Mouse (Mus musculus): Measurements from ENCODE around the gene Ctsc. TPM values are rescaled to one million over a fixed set of nuclear protein-coding genes. Genes with fewer than 3 reads are reported as not detected.

Gene Ctsc
- polyA plus RNA-seq, 1 experiment from 2014 or later = 25.2 TPM

DNA sequence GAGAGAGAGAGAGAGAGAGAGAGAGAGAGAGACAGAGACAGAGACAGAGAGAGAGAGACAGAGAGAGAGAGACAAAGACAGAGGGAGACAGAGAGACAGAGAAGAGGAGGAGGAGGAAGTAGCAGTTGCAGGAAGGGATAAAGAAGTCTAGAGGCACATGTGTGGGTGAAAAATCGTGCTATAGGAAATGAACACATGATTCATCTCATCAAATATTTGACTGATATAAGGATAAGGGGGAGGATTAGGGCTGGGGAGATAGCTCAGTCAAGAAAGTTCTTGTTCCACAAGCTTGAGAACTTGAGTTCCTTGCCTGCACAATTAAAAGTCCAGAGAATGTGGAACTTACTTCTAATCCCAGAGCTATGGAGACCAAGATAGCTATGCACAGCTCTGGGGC, 40.6 kb downstream of the Ctsc start:
- ATAC-seq = no peak
- Histone ChIP-seq H3K27me3 (replicated peaks; ENCODE audit: control insufficient read depth, insufficient read depth, low read length) (no peaks in the 10 kb centered on the region), H3K36me3 (ENCODE audit: control insufficient read depth, insufficient read depth, low read length) (no peaks in the 10 kb centered on the region), H3K27ac (ENCODE audit: low read depth, low read length) (no peak overlapping the region), H3K4me1 (ENCODE audit: control insufficient read depth, insufficient read depth, low read depth, low read length) (no peaks in the 10 kb centered on the region), H3K9ac (ENCODE audit: low read depth, low read length) (no peak overlapping the region), H3K9me3 (ENCODE audit: control insufficient read depth, low read length) (no peaks in the 10 kb centered on the region), H3K4me2 (ENCODE audit: low read length) (no peak overlapping the region), H3K4me3 (ENCODE audit: low read length) (no peak overlapping the region)
- WGBS = 85% methylated on average over 1 of the region's 1 CpGs

DNA sequence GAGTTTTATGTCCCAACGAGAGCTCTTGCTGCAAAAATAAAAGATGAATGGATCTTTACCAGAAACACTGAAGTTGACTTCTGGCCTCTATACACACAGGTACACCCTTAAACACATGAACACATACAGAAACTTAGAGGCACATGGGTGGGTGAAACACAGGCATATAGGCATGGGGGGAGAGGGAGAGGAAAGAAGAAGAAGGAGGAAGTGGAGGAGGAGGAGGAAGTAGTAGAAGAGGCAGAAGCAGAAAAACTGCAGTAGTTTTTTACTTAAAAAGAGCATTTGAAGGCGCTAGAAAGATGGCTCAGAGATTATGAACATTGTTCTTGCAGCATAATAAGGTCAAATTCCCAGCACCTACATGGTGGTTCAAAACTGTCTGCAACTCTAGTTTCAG, 41.0 kb downstream of the Ctsc start:
- no peaks in the 10 kb centered on the region for H3K27me3 ChIP-seq (replicated peaks; ENCODE audit: control insufficient read depth, insufficient read depth, low read length)
- H3K9ac ChIP-seq (ENCODE audit: low read depth, low read length) = no peak overlapping the region
- H3K36me3 ChIP-seq (ENCODE audit: control insufficient read depth, insufficient read depth, low read length) = no peaks in the 10 kb centered on the region
- WGBS = 85% methylated on average over 2 of the region's 2 CpGs
- H3K27ac ChIP-seq (ENCODE audit: low read depth, low read length) = no peak overlapping the region
- H3K9me3 ChIP-seq (ENCODE audit: control insufficient read depth, low read length) = no peaks in the 10 kb centered on the region
- ATAC-seq = no peak
- no peak overlapping the region for H3K4me3 ChIP-seq (ENCODE audit: low read length)
- no peaks in the 10 kb centered on the region for H3K4me1 ChIP-seq (ENCODE audit: control insufficient read depth, insufficient read depth, low read depth, low read length)
- no peak overlapping the region for H3K4me2 ChIP-seq (ENCODE audit: low read length)

DNA sequence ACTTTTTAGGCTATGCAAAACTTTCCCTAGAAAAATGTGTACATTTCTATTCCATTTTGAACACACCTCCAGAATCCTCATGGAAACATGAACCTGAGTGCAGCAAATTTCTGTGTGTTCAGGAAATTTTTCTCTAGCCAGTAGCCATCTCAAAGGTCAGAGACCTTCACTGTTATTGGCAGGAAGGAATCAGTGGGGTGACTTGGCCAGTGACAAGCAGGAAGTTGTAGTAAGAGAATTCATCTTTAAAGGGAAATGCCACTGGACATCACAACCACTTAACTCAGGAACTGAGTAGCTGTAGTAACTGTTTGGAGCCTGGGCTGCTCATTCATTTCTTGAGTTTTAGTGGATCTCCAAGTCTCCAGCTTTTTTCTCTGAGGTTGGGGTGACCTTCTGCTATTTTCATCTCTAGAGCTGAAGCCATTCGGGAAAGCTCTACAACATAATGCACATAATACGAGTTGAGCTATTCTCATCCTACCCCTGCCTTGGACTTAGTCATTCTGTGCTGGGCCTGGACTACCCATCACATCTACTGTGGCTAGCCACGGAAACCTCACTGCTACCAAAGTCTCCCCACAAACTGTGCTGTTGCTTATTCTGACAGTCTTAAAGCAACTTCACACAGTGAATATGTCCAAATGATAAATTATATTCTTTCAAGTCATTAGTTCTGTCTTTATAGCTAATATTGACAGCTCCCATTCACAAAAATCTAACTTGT, 41.7 kb downstream of the Ctsc start:
- no peaks in the 10 kb centered on the region for H3K27me3 ChIP-seq (replicated peaks; ENCODE audit: control insufficient read depth, insufficient read depth, low read length)
- no peaks in the 10 kb centered on the region for H3K36me3 ChIP-seq (ENCODE audit: control insufficient read depth, insufficient read depth, low read length)
- H3K4me3 ChIP-seq (ENCODE audit: low read length) = no peak overlapping the region
- no peaks in the 10 kb centered on the region for H3K4me1 ChIP-seq (ENCODE audit: control insufficient read depth, insufficient read depth, low read depth, low read length)
- no peak overlapping the region for H3K27ac ChIP-seq (ENCODE audit: low read depth, low read length)
- whole genome bisulfite sequencing = 87% methylated on average over 3 of the region's 3 CpGs
- H3K9ac ChIP-seq (ENCODE audit: low read depth, low read length) = no peak overlapping the region
- no peak overlapping the region for H3K4me2 ChIP-seq (ENCODE audit: low read length)
- no peaks in the 10 kb centered on the region for H3K9me3 ChIP-seq (ENCODE audit: control insufficient read depth, low read length)
- no peak for ATAC-seq

DNA sequence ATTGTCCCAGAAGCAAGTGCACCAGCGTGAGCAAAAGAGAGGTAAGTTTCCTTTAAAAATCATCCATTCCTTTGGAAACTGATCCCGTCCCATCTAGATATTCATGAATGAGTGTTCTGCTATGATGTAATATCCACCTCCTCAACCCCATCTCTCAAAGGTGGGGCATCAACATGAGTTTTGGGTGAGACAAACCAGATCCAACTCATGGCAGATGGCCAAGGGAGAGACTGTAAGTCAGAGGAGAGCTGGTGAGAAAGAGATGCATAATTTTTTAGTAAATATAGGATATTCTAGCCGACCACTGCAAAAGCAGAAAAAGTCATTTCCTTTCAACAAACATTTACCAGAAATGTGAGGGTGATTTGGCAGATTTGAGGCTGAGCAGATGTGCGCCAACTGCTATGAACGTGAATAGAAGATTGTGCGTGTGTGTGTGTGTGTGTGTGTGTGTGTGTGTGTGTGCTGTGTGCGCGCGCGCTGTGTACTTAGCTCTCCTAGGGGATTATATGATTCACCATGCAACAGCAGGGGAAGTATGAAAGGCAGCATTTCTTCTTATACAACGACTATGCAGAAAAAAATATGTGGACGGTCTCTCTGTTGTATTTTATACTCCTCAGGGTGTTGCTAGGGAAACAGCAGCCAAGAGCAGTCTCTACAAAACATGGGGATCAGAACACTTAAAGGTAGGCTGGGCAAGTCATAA, 42.9 kb downstream of the Ctsc start:
- Histone ChIP-seq H3K4me1 (ENCODE audit: control insufficient read depth, insufficient read depth, low read depth, low read length) (no peaks in the 10 kb centered on the region), H3K4me3 (ENCODE audit: low read length) (no peak overlapping the region), H3K36me3 (ENCODE audit: control insufficient read depth, insufficient read depth, low read length) (no peaks in the 10 kb centered on the region), H3K27ac (ENCODE audit: low read depth, low read length) (no peak overlapping the region), H3K27me3 (replicated peaks; ENCODE audit: control insufficient read depth, insufficient read depth, low read length) (no peaks in the 10 kb centered on the region), H3K9ac (ENCODE audit: low read depth, low read length) (no peak overlapping the region), H3K9me3 (ENCODE audit: control insufficient read depth, low read length) (no peaks in the 10 kb centered on the region), H3K4me2 (ENCODE audit: low read length) (0 out of 2 replicates have a peak overlapping the region, but pooled peaks have one; percentile 17)
- WGBS = 70% methylated on average over 12 of the region's 12 CpGs
- no peak for ATAC-seq

DNA sequence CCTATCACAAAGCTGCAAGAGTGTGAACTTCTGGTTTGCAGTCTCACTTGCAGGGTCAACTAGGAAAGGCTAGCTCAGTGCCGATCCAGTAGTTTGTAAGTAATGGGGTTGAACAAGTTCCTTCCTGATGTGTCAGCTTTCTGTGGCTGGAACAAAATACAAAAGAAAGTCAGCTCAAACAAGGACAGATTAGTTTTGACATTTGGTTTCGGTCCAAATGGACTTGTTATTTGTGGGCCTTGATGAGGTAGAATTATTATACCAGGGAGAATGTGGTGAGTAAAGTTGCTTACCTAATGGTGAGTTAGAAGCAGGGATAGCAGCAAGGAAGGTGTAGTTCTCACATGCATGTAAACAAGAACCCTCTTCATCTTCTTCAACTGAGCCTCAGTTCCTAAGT, 44.5 kb downstream of the Ctsc start:
- Histone ChIP-seq H3K4me1 (ENCODE audit: control insufficient read depth, insufficient read depth, low read depth, low read length) (no peaks in the 10 kb centered on the region), H3K4me2 (ENCODE audit: low read length) (no peak overlapping the region), H3K4me3 (ENCODE audit: low read length) (no peak overlapping the region), H3K9ac (ENCODE audit: low read depth, low read length) (no peak overlapping the region), H3K9me3 (ENCODE audit: control insufficient read depth, low read length) (no peaks in the 10 kb centered on the region), H3K27ac (ENCODE audit: low read depth, low read length) (no peak overlapping the region), H3K27me3 (replicated peaks; ENCODE audit: control insufficient read depth, insufficient read depth, low read length) (no peaks in the 10 kb centered on the region), H3K36me3 (ENCODE audit: control insufficient read depth, insufficient read depth, low read length) (no peaks in the 10 kb centered on the region)
- ATAC-seq = no peak
- WGBS = 85% methylated on average over 2 of the region's 2 CpGs

DNA sequence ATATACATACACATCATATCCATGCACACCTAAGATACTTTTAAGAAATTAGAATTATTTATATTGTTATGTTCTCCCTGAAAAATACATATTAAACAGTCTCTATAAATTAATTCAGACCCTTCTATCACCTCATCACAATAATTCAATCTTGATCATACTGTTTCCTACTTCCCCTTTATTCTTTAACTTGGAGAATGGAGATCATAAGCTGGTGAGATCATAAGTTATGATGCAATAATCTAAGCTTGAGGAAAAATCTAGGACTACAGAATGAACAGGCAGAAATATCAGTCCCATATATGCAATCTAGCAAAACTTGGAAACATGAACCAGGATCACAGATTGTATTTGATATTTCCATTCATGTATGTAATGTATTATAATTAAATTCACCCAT, 49.6 kb downstream of the Ctsc start:
- no peaks in the 10 kb centered on the region for H3K9me3 ChIP-seq (ENCODE audit: control insufficient read depth, low read length)
- H3K27me3 ChIP-seq (replicated peaks; ENCODE audit: control insufficient read depth, insufficient read depth, low read length) = no peaks in the 10 kb centered on the region
- no peak overlapping the region for H3K4me2 ChIP-seq (ENCODE audit: low read length)
- H3K4me3 ChIP-seq (ENCODE audit: low read length) = no peak overlapping the region
- H3K4me1 ChIP-seq (ENCODE audit: control insufficient read depth, insufficient read depth, low read depth, low read length) = no peaks in the 10 kb centered on the region
- no peaks in the 10 kb centered on the region for H3K36me3 ChIP-seq (ENCODE audit: control insufficient read depth, insufficient read depth, low read length)
- no peak overlapping the region for H3K9ac ChIP-seq (ENCODE audit: low read depth, low read length)
- ATAC-seq = no peak
- H3K27ac ChIP-seq (ENCODE audit: low read depth, low read length) = no peak overlapping the region

DNA sequence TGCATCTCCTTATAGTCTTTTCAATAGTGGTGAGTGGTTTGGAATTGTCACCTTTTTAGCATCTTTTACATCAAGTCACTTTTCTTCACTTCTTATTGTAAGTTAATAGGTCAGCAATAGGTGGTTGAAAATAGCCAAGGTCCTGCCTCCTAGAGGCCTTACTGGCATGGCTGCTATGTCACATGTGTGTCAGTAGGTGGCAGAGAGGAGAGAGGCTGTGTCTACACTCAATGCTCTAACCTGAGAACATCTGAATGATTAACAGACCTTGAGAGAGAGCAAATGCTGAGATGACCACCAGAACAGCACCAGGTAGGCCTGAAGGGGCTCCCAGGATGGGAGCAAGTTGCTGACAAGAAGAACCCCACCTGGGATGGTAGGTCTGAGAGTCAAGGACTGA, 65.9 kb downstream of the Ctsc start:
- no peak overlapping the region for H3K9ac ChIP-seq (ENCODE audit: low read depth, low read length)
- no peaks in the 10 kb centered on the region for H3K36me3 ChIP-seq (ENCODE audit: control insufficient read depth, insufficient read depth, low read length)
- no peaks in the 10 kb centered on the region for H3K9me3 ChIP-seq (ENCODE audit: control insufficient read depth, low read length)
- H3K4me2 ChIP-seq (ENCODE audit: low read length) = no peak overlapping the region
- H3K27ac ChIP-seq (ENCODE audit: low read depth, low read length) = no peak overlapping the region
- no peaks in the 10 kb centered on the region for H3K4me1 ChIP-seq (ENCODE audit: control insufficient read depth, insufficient read depth, low read depth, low read length)
- H3K27me3 ChIP-seq (replicated peaks; ENCODE audit: control insufficient read depth, insufficient read depth, low read length) = no peaks in the 10 kb centered on the region
- no peak for ATAC-seq
- no peak overlapping the region for H3K4me3 ChIP-seq (ENCODE audit: low read length)

DNA sequence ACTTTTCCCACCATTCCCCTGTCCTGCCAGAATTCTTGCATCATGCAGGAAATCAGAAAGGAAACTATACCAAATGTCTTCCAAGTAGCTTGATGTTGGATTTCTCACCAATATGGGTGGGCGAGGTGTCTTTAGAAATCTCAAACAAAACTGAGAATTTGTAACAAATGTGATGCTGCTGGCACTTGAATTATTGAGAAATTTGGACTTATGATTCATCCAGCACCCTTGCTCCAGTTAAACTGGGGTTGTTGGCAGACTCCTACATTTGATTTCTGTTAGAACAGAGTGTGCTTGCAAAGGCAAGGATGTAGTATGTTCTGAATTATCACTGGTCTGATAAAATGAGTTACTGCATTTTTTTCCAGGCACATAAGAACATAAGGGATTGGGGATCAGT, 68.2 kb downstream of the Ctsc start:
- no peak overlapping the region for H3K4me3 ChIP-seq (ENCODE audit: low read length)
- H3K4me2 ChIP-seq (ENCODE audit: low read length) = no peak overlapping the region
- no peaks in the 10 kb centered on the region for H3K4me1 ChIP-seq (ENCODE audit: control insufficient read depth, insufficient read depth, low read depth, low read length)
- 90% methylated on average over 1 of the region's 1 CpGs for WGBS
- no peak overlapping the region for H3K27ac ChIP-seq (ENCODE audit: low read depth, low read length)
- H3K9ac ChIP-seq (ENCODE audit: low read depth, low read length) = no peak overlapping the region
- no peaks in the 10 kb centered on the region for H3K36me3 ChIP-seq (ENCODE audit: control insufficient read depth, insufficient read depth, low read length)
- H3K9me3 ChIP-seq (ENCODE audit: control insufficient read depth, low read length) = no peaks in the 10 kb centered on the region
- H3K27me3 ChIP-seq (replicated peaks; ENCODE audit: control insufficient read depth, insufficient read depth, low read length) = no peaks in the 10 kb centered on the region
- no peak for ATAC-seq

DNA sequence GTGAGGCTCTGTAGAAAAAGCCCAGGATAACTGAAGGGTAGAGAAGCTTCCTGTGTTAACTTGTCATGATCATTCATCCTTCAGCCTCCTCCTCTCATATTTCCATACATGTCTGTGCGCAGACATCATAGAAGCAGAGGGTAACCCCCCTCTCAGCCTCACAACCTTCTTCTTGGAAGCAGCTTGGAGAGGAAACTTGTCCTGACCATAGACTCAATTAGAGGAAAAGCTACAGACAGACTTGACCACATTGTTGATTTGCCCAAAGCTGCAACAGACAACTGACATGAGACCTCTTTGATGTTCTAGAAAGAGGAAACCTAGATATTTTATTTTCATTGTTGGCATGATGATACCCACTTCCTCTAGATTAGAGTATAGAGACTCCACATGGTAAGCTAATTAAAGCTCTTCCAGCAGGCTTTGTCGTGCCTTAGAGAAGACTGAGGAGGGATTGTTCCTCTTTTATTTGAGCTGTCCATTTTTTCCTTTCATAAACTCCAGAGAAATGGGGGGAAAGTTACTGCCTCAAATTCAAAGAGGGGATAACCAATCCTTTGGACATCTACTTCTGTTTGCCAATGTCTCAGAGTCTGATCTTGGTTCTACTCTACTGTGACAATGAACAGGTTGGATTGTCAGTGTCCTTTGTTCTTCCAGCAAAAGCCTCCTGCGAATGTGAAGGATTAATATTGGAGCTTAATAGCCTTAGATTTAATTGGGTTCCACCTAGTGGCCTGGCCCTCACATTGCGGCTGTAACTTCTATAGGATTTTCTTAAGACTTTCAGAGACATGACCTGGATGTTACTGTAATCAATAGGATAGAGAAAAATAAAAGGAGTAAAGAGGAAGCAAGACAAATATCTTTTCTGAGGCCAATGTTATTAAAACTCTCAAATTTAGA, 79.2 kb downstream of the Ctsc start:
- ATAC-seq = no peak
- H3K27ac ChIP-seq (ENCODE audit: low read depth, low read length) = no peak overlapping the region
- no peaks in the 10 kb centered on the region for H3K4me1 ChIP-seq (ENCODE audit: control insufficient read depth, insufficient read depth, low read depth, low read length)
- no peak overlapping the region for H3K9ac ChIP-seq (ENCODE audit: low read depth, low read length)
- H3K9me3 ChIP-seq (ENCODE audit: control insufficient read depth, low read length) = no peaks in the 10 kb centered on the region; the same call in 1 of the 2 replicates
- WGBS = 40% methylated on average over 4 of the region's 4 CpGs
- H3K4me2 ChIP-seq (ENCODE audit: low read length) = no peak overlapping the region
- no peak overlapping the region for H3K4me3 ChIP-seq (ENCODE audit: low read length)
- no peaks in the 10 kb centered on the region for H3K36me3 ChIP-seq (ENCODE audit: control insufficient read depth, insufficient read depth, low read length)
- H3K27me3 ChIP-seq (replicated peaks; ENCODE audit: control insufficient read depth, insufficient read depth, low read length) = no peaks in the 10 kb centered on the region
